Mouse (Mus musculus): ENCODE measurements around the gene Fam50a. TPM values are rescaled to one million over a fixed set of nuclear protein-coding genes. Genes with fewer than 3 reads are reported as not detected.

The Fam50a gene
- 10 to 100 TPM; 22.7 to 28.1 (median 25.8) TPM for total RNA-seq (2022)

GRCm38 (mm10) chrX:74312540-74313464, at the start of gene Fam50a:
Gene Fam50a (plus strand): TSS chrX:74313033.
- DNase-seq (ENCODE audit: low spot score), result peak; percentile 86

GRCm38 (mm10) chrX:74269736-74270061, 43.1 kb upstream of the Fam50a start:
- DNase-seq (ENCODE audit: low spot score), result no peak

GRCm38 (mm10) chrX:74270062-74270901, 42.6 kb upstream of the Fam50a start, which contains the start of gene Rpl10:
Gene Rpl10 (plus strand): TSS chrX:74270812.
- DNase-seq (ENCODE audit: low spot score), result peak; percentile 92

- DNase-seq (ENCODE audit: low spot score), result no peak
Observed at GRCm38 (mm10) chrX:74270902-74271551, 41.8 kb upstream of the Fam50a start.

GRCm38 (mm10) chrX:74273422-74274322, 39.2 kb upstream of the Fam50a start:
- no peak for DNase-seq (ENCODE audit: low spot score)

GRCm38 (mm10) chrX:74277916-74278315, 34.9 kb upstream of the Fam50a start:
- DNase-seq (ENCODE audit: low spot score), result no peak

DNA sequence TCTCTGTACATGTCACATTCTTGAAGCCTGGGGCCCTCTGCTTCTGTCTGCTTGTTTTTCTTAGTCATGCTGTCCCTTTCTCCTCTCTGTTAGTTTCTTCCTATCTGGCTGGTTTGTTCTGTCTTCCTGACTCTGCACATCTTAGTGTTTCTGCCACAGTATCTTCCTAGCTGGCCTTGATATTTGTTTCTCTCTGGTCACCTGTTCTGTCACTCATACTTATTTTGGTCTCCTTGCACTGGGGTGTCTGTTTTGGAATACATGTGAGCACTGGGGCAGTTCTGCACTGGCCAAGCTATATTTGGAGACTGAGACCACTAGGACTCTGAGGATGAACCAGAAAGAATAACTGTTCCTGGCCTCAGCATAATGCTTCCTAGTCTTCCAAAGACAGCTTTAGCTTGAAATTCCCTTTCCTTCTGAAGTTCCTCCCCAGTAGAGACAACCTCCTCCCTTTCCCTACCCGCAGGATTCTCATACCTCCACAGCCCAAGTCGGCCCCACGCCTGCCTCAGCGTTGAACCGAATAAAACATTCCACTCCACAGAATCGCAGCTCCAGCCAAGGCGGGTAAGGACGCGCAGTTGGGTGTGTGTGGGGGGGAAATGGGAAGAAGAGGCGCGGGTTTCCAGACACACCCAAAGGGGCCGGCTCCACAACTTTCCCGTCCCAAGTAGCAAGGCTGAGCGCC, 31.6 kb upstream of the Fam50a start:
- DNase-seq (ENCODE audit: low spot score), result no peak

- peak; percentile 84 for DNase-seq (ENCODE audit: low spot score)
Observed at GRCm38 (mm10) chrX:74281732-74282394, 31.0 kb upstream of the Fam50a start, which contains the start of the genes Taz and Dnase1l1. Gene Taz (plus strand): TSS chrX:74281912. Gene Dnase1l1 (minus strand): TSS chrX:74282337.

GRCm38 (mm10) chrX:74282395-74283091, 30.3 kb upstream of the Fam50a start:
- DNase-seq (ENCODE audit: low spot score), result peak; percentile 84

- no peak for DNase-seq (ENCODE audit: low spot score)
Observed at GRCm38 (mm10) chrX:74283092-74283437, 29.8 kb upstream of the Fam50a start.

GRCm38 (mm10) chrX:74293431-74293830, 19.4 kb upstream of the Fam50a start:
- DNase-seq (ENCODE audit: low spot score), result no peak

GRCm38 (mm10) chrX:74296538-74297448, 16.0 kb upstream of the Fam50a start, which contains the start of gene Atp6ap1:
Gene Atp6ap1 (plus strand): TSS chrX:74297097.
- peak; percentile 95 for DNase-seq (ENCODE audit: low spot score)

DNA sequence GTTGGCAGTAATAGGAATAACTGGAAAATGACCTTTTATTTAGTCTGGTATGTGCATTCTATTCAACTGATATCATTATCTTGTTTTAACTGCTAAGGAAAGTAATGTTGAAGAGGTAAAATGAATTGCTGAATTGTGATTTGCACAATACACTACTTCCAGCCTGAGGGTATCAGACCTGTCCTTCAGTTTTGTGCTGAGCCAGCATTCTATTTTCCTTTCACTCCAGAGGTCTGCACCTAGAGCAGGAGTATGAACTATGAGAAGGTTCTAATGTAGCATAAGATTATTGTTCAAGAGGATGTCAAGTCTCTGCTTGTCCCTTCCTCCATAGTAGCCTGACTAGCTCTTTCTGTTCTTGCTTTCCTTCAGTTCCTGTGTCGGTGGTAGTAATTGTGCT, 14.5 kb upstream of the Fam50a start:
- DNase-seq (ENCODE audit: low spot score), result no peak

DNA sequence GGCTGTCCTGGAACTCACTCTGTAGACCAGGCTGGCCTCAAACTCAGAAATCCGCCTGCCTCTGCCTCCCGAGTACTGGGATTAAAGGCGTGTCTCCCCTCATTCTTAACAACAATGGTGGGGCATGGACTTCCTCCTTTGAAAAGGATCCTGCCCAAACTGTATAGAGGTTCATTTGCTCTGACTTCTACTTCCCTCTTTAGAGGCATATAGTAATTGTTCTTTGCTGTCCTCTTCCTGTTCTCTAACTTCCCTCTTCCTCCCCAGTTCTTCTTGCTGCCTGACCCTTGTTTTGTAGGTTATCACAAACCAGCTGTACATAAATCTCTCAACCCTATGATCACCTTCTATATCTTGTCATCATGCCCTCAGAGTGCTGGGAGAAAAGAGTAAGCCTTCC, 13.1 kb upstream of the Fam50a start:
- DNase-seq (ENCODE audit: low spot score), result no peak

DNA sequence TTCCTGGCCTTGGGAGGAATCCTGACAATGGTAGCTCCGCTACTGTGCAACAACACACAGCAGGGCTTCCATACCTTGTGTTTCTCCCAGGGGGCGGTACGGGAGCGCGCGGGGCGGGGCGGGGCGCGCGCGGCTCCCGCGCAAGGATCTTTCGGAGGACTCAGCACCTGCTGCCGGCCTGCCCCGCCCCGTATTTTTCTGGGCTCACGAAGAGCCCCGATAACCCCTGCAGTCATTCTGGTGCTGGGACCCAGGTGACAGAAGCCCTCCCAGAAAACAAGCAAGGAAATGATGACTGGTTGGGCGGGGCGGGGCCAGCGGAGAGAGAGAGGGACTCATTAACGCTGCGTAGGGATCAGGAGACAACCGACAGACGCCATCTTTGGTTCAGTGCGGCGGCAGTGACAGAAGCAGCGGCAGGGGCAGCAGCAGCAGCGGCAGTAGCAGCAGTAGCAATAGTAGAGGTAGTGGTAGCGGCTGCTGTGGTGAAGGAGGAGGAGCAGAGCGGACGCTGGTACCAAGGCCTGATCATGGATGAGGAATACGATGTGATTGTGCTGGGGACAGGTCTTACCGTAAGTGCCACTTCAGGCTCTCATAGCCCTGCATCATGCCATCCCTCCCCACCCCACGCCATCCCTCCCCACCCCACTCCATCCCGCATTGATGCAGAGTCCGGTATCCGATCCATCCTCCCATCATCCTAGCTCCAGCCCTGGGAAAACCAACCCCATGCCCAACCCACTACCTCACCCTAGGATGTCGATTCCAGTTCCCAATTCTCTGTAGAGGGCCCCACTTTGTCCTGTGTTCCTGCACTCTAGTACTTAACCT, 7.7 kb upstream of the Fam50a start, which contains the start of gene Gdi1:
Gdi1 (plus strand) TSS at position 132 of the 834 bp plus-strand sequence.
- peak; percentile 68 for DNase-seq (ENCODE audit: low spot score)

GRCm38 (mm10) chrX:74328725-74329161, 15.9 kb downstream of the Fam50a start, which contains the start of gene Plxna3:
Gene Plxna3 (plus strand): TSS chrX:74329066.
- peak; percentile 44 for DNase-seq (ENCODE audit: low spot score)

- no peak for DNase-seq (ENCODE audit: low spot score)
Observed at GRCm38 (mm10) chrX:74329215-74329671, 16.4 kb downstream of the Fam50a start.

Data from heart, adult 8-10 months (tissue).